Mouse (Mus musculus): Measurements from ENCODE around the gene Hyou1. TPM values are rescaled to one million over a fixed set of nuclear protein-coding genes. Genes with fewer than 3 reads are reported as not detected.

Gene Hyou1
- polyA plus RNA-seq, 1 experiment from 2014 or later, result 20.7 TPM

Small RNAs within 50 kb of the gene (microRNA-seq; reads per million reads assigned to microRNA genes)
- gene Gm44335 (not detected), gene Mir7085 (not detected)

Other genes starting within 250 kb of the Hyou1 start
- 9.0 and 23.0 TPM in 2 replicates for gene Mcam, start 245.0 kb upstream of the Hyou1 start, polyA plus RNA-seq (2014; fragmentation: Nextera tagmentation; extraction: Ambion mirVana)
- gene Cbl, start 145.4 kb upstream of the Hyou1 start, polyA plus RNA-seq (2014; fragmentation: Nextera tagmentation; extraction: Ambion mirVana), result 19.7 and 22.6 TPM in 2 replicates
- not detected in 2 replicates for gene Ccdc153, start 138.8 kb upstream of the Hyou1 start, polyA plus RNA-seq (2014; fragmentation: Nextera tagmentation; extraction: Ambion mirVana)
- 0.12 and 0.23 TPM in 2 replicates for gene Pdzd3, start 128.0 kb upstream of the Hyou1 start, polyA plus RNA-seq (2014; fragmentation: Nextera tagmentation; extraction: Ambion mirVana)
- gene Nlrx1, start 110.9 kb upstream of the Hyou1 start, polyA plus RNA-seq (2014; fragmentation: Nextera tagmentation; extraction: Ambion mirVana), result 3.7 and 4.5 TPM in 2 replicates
- 21.4 and 25.0 TPM in 2 replicates for gene Abcg4, start 90.9 kb upstream of the Hyou1 start, polyA plus RNA-seq (2014; fragmentation: Nextera tagmentation; extraction: Ambion mirVana)
- 21.9 and 23.2 TPM in 2 replicates for gene Hinfp, start 73.8 kb upstream of the Hyou1 start, polyA plus RNA-seq (2014; fragmentation: Nextera tagmentation; extraction: Ambion mirVana)
- gene C2cd2l, start 59.2 kb upstream of the Hyou1 start, polyA plus RNA-seq (2014; fragmentation: Nextera tagmentation; extraction: Ambion mirVana), result 19.0 and 21.9 TPM in 2 replicates
- gene Dpagt1, start 53.5 kb upstream of the Hyou1 start, polyA plus RNA-seq (2014; fragmentation: Nextera tagmentation; extraction: Ambion mirVana), result 35.3 and 35.9 TPM in 2 replicates
- gene H2afx, start 44.8 kb upstream of the Hyou1 start, polyA plus RNA-seq (2014; fragmentation: Nextera tagmentation; extraction: Ambion mirVana), result 92.3 and 94.3 TPM in 2 replicates
- 58.3 and 58.4 TPM in 2 replicates for gene Hmbs, start 35.3 kb upstream of the Hyou1 start, polyA plus RNA-seq (2014; fragmentation: Nextera tagmentation; extraction: Ambion mirVana)
- 34.4 and 43.4 TPM in 2 replicates for gene Vps11, start 17.8 kb upstream of the Hyou1 start, polyA plus RNA-seq (2014; fragmentation: Nextera tagmentation; extraction: Ambion mirVana)
- gene Slc37a4, start 17.4 kb downstream of the Hyou1 start, polyA plus RNA-seq (2014; fragmentation: Nextera tagmentation; extraction: Ambion mirVana), result 70.9 and 78.8 TPM in 2 replicates
- 1,180 and 1,219 TPM in 2 replicates for gene Rps25, start 27.6 kb downstream of the Hyou1 start, polyA plus RNA-seq (2014; fragmentation: Nextera tagmentation; extraction: Ambion mirVana)
- gene Trappc4, start 28.1 kb downstream of the Hyou1 start, polyA plus RNA-seq (2014; fragmentation: Nextera tagmentation; extraction: Ambion mirVana), result 305 and 308 TPM in 2 replicates
- 31.1 and 34.5 TPM in 2 replicates for gene Ccdc84, start 39.1 kb downstream of the Hyou1 start, polyA plus RNA-seq (2014; fragmentation: Nextera tagmentation; extraction: Ambion mirVana)
- gene Foxr1, start 61.6 kb downstream of the Hyou1 start, polyA plus RNA-seq (2014; fragmentation: Nextera tagmentation; extraction: Ambion mirVana), result not detected in 2 replicates
- gene Upk2, start 75.5 kb downstream of the Hyou1 start, polyA plus RNA-seq (2014; fragmentation: Nextera tagmentation; extraction: Ambion mirVana), result not detected in 2 replicates
- gene Bcl9l, start 103.3 kb downstream of the Hyou1 start, polyA plus RNA-seq (2014; fragmentation: Nextera tagmentation; extraction: Ambion mirVana), result 11.5 and 12.3 TPM in 2 replicates
- gene Cxcr5, start 182.4 kb downstream of the Hyou1 start, polyA plus RNA-seq (2014; fragmentation: Nextera tagmentation; extraction: Ambion mirVana), result not detected in 2 replicates
- gene Ddx6, start 225.4 kb downstream of the Hyou1 start, polyA plus RNA-seq (2014; fragmentation: Nextera tagmentation; extraction: Ambion mirVana), result 20.2 and 33.8 TPM in 2 replicates